In genomic region chr5:27247793-27248192, GRCm38 (mm10) we compare ENCODE assay signal across 17 mouse cellular contexts.
"Had no signal": no experiment of that assay in that cellular context is flagged by ENCODE, and none has a peak within 500 bp of the region (broad histone marks: within the 10 kb centered on the region; RNA-seq: fewer than 3 reads in every experiment).

No protein-coding gene starts in this region.

- H3K4me1 ChIP-seq: lung, embryonic 15.5 days; megakaryocyte, embryonic 14.5 days; midbrain, embryonic 15.5 days; neural tube, embryonic 12.5 days; stomach, embryonic 15.5 days had no signal

- H3K27me3 ChIP-seq: lung, embryonic 15.5 days; megakaryocyte, embryonic 14.5 days; midbrain, embryonic 13.5 days; midbrain, embryonic 15.5 days; neural tube, embryonic 12.5 days; stomach, embryonic 15.5 days had no signal

- DNase-seq: liver, postnatal 0 days; lung, adult 2 months; lung, postnatal 14 days; lung, postnatal 36 days; right cerebral cortex, postnatal 14 days; thymus, adult 18-20 months; thymus, postnatal 14 days; thymus, postnatal 36 days had no signal

- H3K4me3 ChIP-seq: lung, embryonic 15.5 days; megakaryocyte, embryonic 14.5 days; midbrain, embryonic 13.5 days; midbrain, embryonic 15.5 days; neural tube, embryonic 12.5 days; stomach, embryonic 15.5 days had no signal

- ATAC-seq: liver, postnatal 0 days; lung, postnatal 0 days; midbrain, embryonic 13.5 days; midbrain, embryonic 15.5 days had no signal

- H3K27ac ChIP-seq: lung, embryonic 15.5 days; macrophage; midbrain, embryonic 13.5 days; midbrain, embryonic 15.5 days; neural tube, embryonic 12.5 days; stomach, embryonic 15.5 days; stomach, postnatal 0 days had no signal
